Mouse (Mus musculus): Measurements from ENCODE around the gene Tmem136. TPM values are rescaled to one million over a fixed set of nuclear protein-coding genes. Genes with fewer than 3 reads are reported as not detected.

Gene Tmem136
- polyA plus RNA-seq, 1 experiment from 2014 or later, result 5.5 TPM

- Histone ChIP-seq H3K4me2 (replicated peaks; ENCODE audit: low read depth, low read length) (no peak overlapping the region), H3K4me1 (ENCODE audit: control insufficient read depth, insufficient read depth, low read length) (peaks cover 9% of the 10 kb centered on the region; the same call in 1 of the 2 replicates), H3K4me3 (ENCODE audit: low read depth, low read length) (no peak overlapping the region), H3K27me3 (ENCODE audit: control insufficient read depth, insufficient read depth, low read length) (no peaks in the 10 kb centered on the region), H3K36me3 (ENCODE audit: control insufficient read depth, insufficient read depth, low read length) (no peaks in the 10 kb centered on the region), H3K9ac (replicated peaks; ENCODE audit: low read depth, low read length) (no peak overlapping the region), H3K9me3 (ENCODE audit: control insufficient read depth, low read depth, low read length) (no peaks in the 10 kb centered on the region), H3K27ac (ENCODE audit: low read length) (no peak overlapping the region)
- WGBS, result 87% methylated on average over 3 of the region's 3 CpGs
- ATAC-seq (ENCODE audit: insufficient number of reproducible peaks, insufficient read depth, low FRiP score, low read depth), result no peak
Measured at GRCm38 (mm10) chr9:43078711-43079110, 37.7 kb downstream of the Tmem136 start.

GRCm38 (mm10) chr9:43076163-43076562 is 40.2 kb downstream of the Tmem136 start:
- Histone ChIP-seq H3K27ac (ENCODE audit: low read length) (no peak overlapping the region), H3K4me1 (ENCODE audit: control insufficient read depth, insufficient read depth, low read length) (peaks cover 11% of the 10 kb centered on the region), H3K27me3 (ENCODE audit: control insufficient read depth, insufficient read depth, low read length) (no peaks in the 10 kb centered on the region), H3K9ac (replicated peaks; ENCODE audit: low read depth, low read length) (no peak overlapping the region), H3K4me2 (replicated peaks; ENCODE audit: low read depth, low read length) (no peak overlapping the region), H3K4me3 (ENCODE audit: low read depth, low read length) (no peak overlapping the region), H3K36me3 (ENCODE audit: control insufficient read depth, insufficient read depth, low read length) (no peaks in the 10 kb centered on the region), H3K9me3 (ENCODE audit: control insufficient read depth, low read depth, low read length) (no peaks in the 10 kb centered on the region)
- WGBS, result 69% methylated on average over 7 of the region's 7 CpGs
- ATAC-seq (ENCODE audit: insufficient number of reproducible peaks, insufficient read depth, low FRiP score, low read depth), result no peak

- Histone ChIP-seq H3K27me3 (ENCODE audit: control insufficient read depth, insufficient read depth, low read length) (no peaks in the 10 kb centered on the region), H3K9ac (replicated peaks; ENCODE audit: low read depth, low read length) (no peak overlapping the region), H3K9me3 (ENCODE audit: control insufficient read depth, low read depth, low read length) (no peaks in the 10 kb centered on the region), H3K27ac (ENCODE audit: low read length) (no peak overlapping the region), H3K4me2 (replicated peaks; ENCODE audit: low read depth, low read length) (no peak overlapping the region), H3K36me3 (ENCODE audit: control insufficient read depth, insufficient read depth, low read length) (no peaks in the 10 kb centered on the region), H3K4me3 (ENCODE audit: low read depth, low read length) (no peak overlapping the region), H3K4me1 (ENCODE audit: control insufficient read depth, insufficient read depth, low read length) (peaks cover 13% of the 10 kb centered on the region)
- 92% methylated on average over 1 of the region's 1 CpGs for WGBS
- ATAC-seq (ENCODE audit: insufficient number of reproducible peaks, insufficient read depth, low FRiP score, low read depth), result no peak
Measured at GRCm38 (mm10) chr9:43074611-43075010, 41.8 kb downstream of the Tmem136 start.

- Histone ChIP-seq H3K36me3 (ENCODE audit: control insufficient read depth, insufficient read depth, low read length) (no peaks in the 10 kb centered on the region), H3K4me3 (ENCODE audit: low read depth, low read length) (no peak overlapping the region), H3K27ac (ENCODE audit: low read length) (no peak overlapping the region), H3K9me3 (ENCODE audit: control insufficient read depth, low read depth, low read length) (no peaks in the 10 kb centered on the region), H3K27me3 (ENCODE audit: control insufficient read depth, insufficient read depth, low read length) (no peaks in the 10 kb centered on the region), H3K4me2 (replicated peaks; ENCODE audit: low read depth, low read length) (no peak overlapping the region), H3K4me1 (ENCODE audit: control insufficient read depth, insufficient read depth, low read length) (peaks cover 33% of the 10 kb centered on the region), H3K9ac (replicated peaks; ENCODE audit: low read depth, low read length) (no peak overlapping the region)
- 51% methylated on average over 2 of the region's 2 CpGs for WGBS
- no peak for ATAC-seq (ENCODE audit: insufficient number of reproducible peaks, insufficient read depth, low FRiP score, low read depth)
Measured at GRCm38 (mm10) chr9:43071741-43072140, 44.6 kb downstream of the Tmem136 start.

- H3K4me1 ChIP-seq (ENCODE audit: control insufficient read depth, insufficient read depth, low read length), result peaks cover 33% of the 10 kb centered on the region
- no peak for ATAC-seq (ENCODE audit: insufficient number of reproducible peaks, insufficient read depth, low FRiP score, low read depth)
- no peaks in the 10 kb centered on the region for H3K27me3 ChIP-seq (ENCODE audit: control insufficient read depth, insufficient read depth, low read length)
- no peaks in the 10 kb centered on the region for H3K9me3 ChIP-seq (ENCODE audit: control insufficient read depth, low read depth, low read length)
- H3K27ac ChIP-seq (ENCODE audit: low read length), result no peak overlapping the region
- H3K4me3 ChIP-seq (ENCODE audit: low read depth, low read length), result no peak overlapping the region
- no peak overlapping the region for H3K9ac ChIP-seq (replicated peaks; ENCODE audit: low read depth, low read length)
- H3K36me3 ChIP-seq (ENCODE audit: control insufficient read depth, insufficient read depth, low read length), result no peaks in the 10 kb centered on the region
- no peak overlapping the region for H3K4me2 ChIP-seq (replicated peaks; ENCODE audit: low read depth, low read length)
- 24% methylated on average over 4 of the region's 4 CpGs for WGBS
Measured at GRCm38 (mm10) chr9:43071176-43071575, 45.2 kb downstream of the Tmem136 start.

GRCm38 (mm10) chr9:43070566-43070965 is 45.8 kb downstream of the Tmem136 start:
- ATAC-seq (ENCODE audit: insufficient number of reproducible peaks, insufficient read depth, low FRiP score, low read depth), result no peak
- H3K9ac ChIP-seq (replicated peaks; ENCODE audit: low read depth, low read length), result no peak overlapping the region
- H3K27ac ChIP-seq (ENCODE audit: low read length), result no peak overlapping the region
- H3K4me3 ChIP-seq (ENCODE audit: low read depth, low read length), result no peak overlapping the region
- H3K4me2 ChIP-seq (replicated peaks; ENCODE audit: low read depth, low read length), result no peak overlapping the region
- 60% methylated on average over 4 of the region's 4 CpGs for WGBS
- H3K9me3 ChIP-seq (ENCODE audit: control insufficient read depth, low read depth, low read length), result no peaks in the 10 kb centered on the region
- H3K36me3 ChIP-seq (ENCODE audit: control insufficient read depth, insufficient read depth, low read length), result no peaks in the 10 kb centered on the region
- H3K4me1 ChIP-seq (ENCODE audit: control insufficient read depth, insufficient read depth, low read length), result peaks cover 33% of the 10 kb centered on the region
- H3K27me3 ChIP-seq (ENCODE audit: control insufficient read depth, insufficient read depth, low read length), result no peaks in the 10 kb centered on the region

- Histone ChIP-seq H3K36me3 (ENCODE audit: control insufficient read depth, insufficient read depth, low read length) (no peaks in the 10 kb centered on the region), H3K4me3 (ENCODE audit: low read depth, low read length) (no peak overlapping the region), H3K4me1 (ENCODE audit: control insufficient read depth, insufficient read depth, low read length) (peaks cover 33% of the 10 kb centered on the region), H3K27me3 (ENCODE audit: control insufficient read depth, insufficient read depth, low read length) (no peaks in the 10 kb centered on the region), H3K4me2 (replicated peaks; ENCODE audit: low read depth, low read length) (no peak overlapping the region), H3K27ac (ENCODE audit: low read length) (no peak overlapping the region), H3K9ac (replicated peaks; ENCODE audit: low read depth, low read length) (no peak overlapping the region), H3K9me3 (ENCODE audit: control insufficient read depth, low read depth, low read length) (no peaks in the 10 kb centered on the region)
- 64% methylated on average over 2 of the region's 2 CpGs for whole genome bisulfite sequencing
- no peak for ATAC-seq (ENCODE audit: insufficient number of reproducible peaks, insufficient read depth, low FRiP score, low read depth)
Measured at GRCm38 (mm10) chr9:43070153-43070552, 46.2 kb downstream of the Tmem136 start.

- no peak for ATAC-seq (ENCODE audit: insufficient number of reproducible peaks, insufficient read depth, low FRiP score, low read depth)
- WGBS, result 69% methylated on average over 3 of the region's 3 CpGs
- Histone ChIP-seq H3K27me3 (ENCODE audit: control insufficient read depth, insufficient read depth, low read length) (no peaks in the 10 kb centered on the region), H3K9me3 (ENCODE audit: control insufficient read depth, low read depth, low read length) (no peaks in the 10 kb centered on the region), H3K4me3 (ENCODE audit: low read depth, low read length) (no peak overlapping the region), H3K4me2 (replicated peaks; ENCODE audit: low read depth, low read length) (no peak overlapping the region), H3K4me1 (ENCODE audit: control insufficient read depth, insufficient read depth, low read length) (peaks cover 33% of the 10 kb centered on the region), H3K9ac (replicated peaks; ENCODE audit: low read depth, low read length) (no peak overlapping the region), H3K27ac (ENCODE audit: low read length) (no peak overlapping the region), H3K36me3 (ENCODE audit: control insufficient read depth, insufficient read depth, low read length) (no peaks in the 10 kb centered on the region)
Measured at GRCm38 (mm10) chr9:43067896-43068295, 48.5 kb downstream of the Tmem136 start.

GRCm38 (mm10) chr9:43065231-43065630 is 51.1 kb downstream of the Tmem136 start:
- Histone ChIP-seq H3K36me3 (ENCODE audit: control insufficient read depth, insufficient read depth, low read length) (no peaks in the 10 kb centered on the region), H3K4me1 (ENCODE audit: control insufficient read depth, insufficient read depth, low read length) (peaks cover 24% of the 10 kb centered on the region), H3K27me3 (ENCODE audit: control insufficient read depth, insufficient read depth, low read length) (no peaks in the 10 kb centered on the region), H3K27ac (ENCODE audit: low read length) (no peak overlapping the region), H3K4me2 (replicated peaks; ENCODE audit: low read depth, low read length) (no peak overlapping the region), H3K9ac (replicated peaks; ENCODE audit: low read depth, low read length) (no peak overlapping the region), H3K4me3 (ENCODE audit: low read depth, low read length) (no peak overlapping the region), H3K9me3 (ENCODE audit: control insufficient read depth, low read depth, low read length) (no peaks in the 10 kb centered on the region)
- no peak for ATAC-seq (ENCODE audit: insufficient number of reproducible peaks, insufficient read depth, low FRiP score, low read depth)
- 79% methylated on average over 4 of the region's 4 CpGs for WGBS

Measured in stomach, embryonic 14.5 days (tissue).